Mouse (Mus musculus) neural tube, embryonic 13.5 days (tissue): ENCODE results near the gene Cmip. TPM values are rescaled to one million over a fixed set of nuclear protein-coding genes. Genes with fewer than 3 reads are reported as not detected.

Experiments used
- ATAC-seq: fragments of 200-750 bp; cut with Nextera tagmentation; 2 replicates; pipeline ENCODE4 v1.8.0; 2017; ENCODE audit warnings: low read depth, mild to moderate bottlenecking, moderate TSS enrichment, moderate library complexity
- H3K27ac ChIP-seq: fragments of 300-500 bp; sonication (generic); replicated peaks from 2 replicates; pipeline ENCODE4 v1.5.1; 2015; ENCODE audit warnings: moderate library complexity, mild to moderate bottlenecking, inconsistent platforms
- H3K27me3 ChIP-seq: fragments of 300-500 bp; sonication (generic); 2 replicates; pipeline ENCODE4 v1.6.1; 2015; ENCODE audit warnings: mild to moderate bottlenecking, inconsistent platforms
- H3K36me3 ChIP-seq: fragments of 300-500 bp; sonication (generic); 2 replicates; pipeline ENCODE4 v1.6.1; 2015; ENCODE audit warnings: mild to moderate bottlenecking, inconsistent platforms
- H3K4me1 ChIP-seq: fragments of 300-500 bp; sonication (generic); replicated peaks from 2 replicates; pipeline ENCODE4 v1.6.1; 2015; ENCODE audit warnings: inconsistent platforms
- H3K4me2 ChIP-seq: fragments of 300-500 bp; sonication (generic); 2 replicates; pipeline ENCODE4 v1.6.1; 2015; ENCODE audit warnings: inconsistent platforms, mild to moderate bottlenecking, moderate library complexity
- H3K4me3 ChIP-seq: fragments of 300-500 bp; sonication (generic); 2 replicates; pipeline ENCODE4 v1.5.1; 2015; ENCODE audit warnings: mild to moderate bottlenecking, inconsistent platforms
- H3K9ac ChIP-seq: fragments of 300-500 bp; sonication (generic); 2 replicates; pipeline ENCODE4 v1.6.1; 2015; ENCODE audit warnings: moderate library complexity, mild to moderate bottlenecking, inconsistent platforms
- H3K9me3 ChIP-seq: fragments of 300-500 bp; sonication (generic); 2 replicates; pipeline ENCODE4 v1.6.1; 2016; ENCODE audit warnings: inconsistent platforms
- WGBS: fragments of 180-500 bp; shearing (Covaris S2); methylation state at CpG from one replicate; pipeline ENCODE4 v1.1.7; 2015; 5-methylcytosine and 5-hydroxymethylcytosine counted together
- polyA plus RNA-seq: library from polyadenylated mRNA; unstranded; fragments of >200 nt; fragmentation: Nextera tagmentation; extraction: Ambion mirVana; gene quantifications from 2 replicates; pipeline ENCODE4 v1.2.1, GENCODE M21; 2015

Cmip gene
- polyA plus RNA-seq, 1 experiment from 2014 or later, result 115 TPM

DNA sequence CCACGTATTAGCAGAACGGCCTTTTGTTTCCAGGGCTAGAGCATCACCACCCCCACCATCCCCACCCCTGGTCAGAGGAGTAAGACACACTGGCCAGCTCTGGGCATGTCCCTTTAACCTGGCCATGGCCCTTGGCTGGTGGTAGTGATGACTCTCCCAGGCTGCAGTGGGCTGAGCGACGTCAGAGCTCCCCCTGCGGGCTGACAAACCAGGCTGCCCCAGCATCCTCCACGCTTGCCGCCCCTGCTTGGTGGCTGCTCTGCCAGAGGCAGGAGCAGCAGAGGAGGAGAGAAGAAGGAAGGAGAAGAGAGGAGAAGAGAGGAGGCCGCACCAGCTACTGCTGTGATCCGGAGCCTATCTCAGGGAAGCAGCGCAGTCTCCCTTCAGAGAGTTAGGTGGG lies 122.3 kb downstream of the Cmip start:
- peaks cover 5% of the 10 kb centered on the region; the same call in 1 of the 2 replicates for H3K36me3 ChIP-seq
- H3K4me3 ChIP-seq, result no peak overlapping the region
- H3K4me2 ChIP-seq, result no peak overlapping the region
- WGBS, result 64% methylated on average over 10 of the region's 10 CpGs
- no peaks in the 10 kb centered on the region for H3K27me3 ChIP-seq
- H3K9me3 ChIP-seq, result no peaks in the 10 kb centered on the region
- H3K27ac ChIP-seq, result peak overlapping the region; percentile 54
- ATAC-seq, result no peak; the same call in 1 of the 2 replicates
- H3K4me1 ChIP-seq, result peaks cover 50% of the 10 kb centered on the region
- H3K9ac ChIP-seq, result 0 out of 2 replicates have a peak overlapping the region, but pooled peaks have one; percentile 38

DNA sequence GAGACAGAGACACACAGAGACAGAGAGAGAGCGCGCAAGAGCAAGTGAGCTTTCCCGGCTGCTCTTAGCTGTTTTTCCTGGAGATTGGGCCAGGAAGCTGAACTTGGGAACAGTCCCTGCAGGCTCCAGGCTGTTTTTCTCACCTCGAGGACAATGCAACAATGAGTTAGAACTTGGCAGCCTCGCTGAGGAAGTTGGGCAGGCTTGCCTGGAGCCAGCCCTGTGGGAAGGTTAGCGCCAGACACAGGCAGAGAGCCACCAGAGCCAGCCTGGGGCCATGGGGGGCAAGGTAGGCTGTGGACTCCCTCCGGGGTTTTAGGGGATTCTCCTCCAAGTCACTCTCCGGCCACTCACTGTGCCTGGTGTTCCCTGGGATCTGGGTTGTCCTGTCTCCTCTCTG lies 123.9 kb downstream of the Cmip start:
- 0 out of 2 replicates have a peak, but pooled peaks have one; percentile 15 for ATAC-seq
- WGBS, result 75% methylated on average over 8 of the region's 8 CpGs
- H3K4me3 ChIP-seq, result no peak overlapping the region
- H3K27me3 ChIP-seq, result no peaks in the 10 kb centered on the region
- H3K9ac ChIP-seq, result no peak overlapping the region
- peaks cover 15% of the 10 kb centered on the region; the same call in 1 of the 2 replicates for H3K36me3 ChIP-seq
- H3K4me1 ChIP-seq, result peaks cover 46% of the 10 kb centered on the region
- no peaks in the 10 kb centered on the region for H3K9me3 ChIP-seq
- H3K4me2 ChIP-seq, result no peak overlapping the region
- peak overlapping the region; percentile 54; the same call in 1 of the 2 replicates for H3K27ac ChIP-seq

DNA sequence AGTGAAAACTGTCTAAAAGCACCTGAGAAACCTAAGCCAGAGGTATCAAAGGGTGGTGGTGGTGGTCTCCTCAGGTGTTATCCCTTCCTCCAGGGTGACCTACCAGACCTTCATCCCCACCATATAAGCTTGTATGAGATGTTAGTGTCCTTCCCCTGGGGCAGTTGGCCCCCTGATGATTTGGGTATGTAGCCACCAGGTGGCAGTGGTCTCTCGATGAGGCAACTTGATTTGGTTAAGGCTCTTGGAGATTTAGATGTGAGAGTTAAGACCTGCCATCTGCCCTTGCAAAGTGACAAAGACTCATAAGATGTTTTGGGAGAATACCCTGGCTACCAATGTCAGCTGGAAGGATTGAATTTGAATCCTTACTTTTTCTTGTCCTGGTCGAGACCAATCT lies 129.3 kb downstream of the Cmip start:
- Histone ChIP-seq H3K4me3 (no peak overlapping the region), H3K9ac (no peak overlapping the region), H3K27ac (no peak overlapping the region), H3K36me3 (peaks cover 10% of the 10 kb centered on the region; the same call in 1 of the 2 replicates), H3K27me3 (no peaks in the 10 kb centered on the region), H3K4me1 (peaks cover 37% of the 10 kb centered on the region), H3K9me3 (no peaks in the 10 kb centered on the region), H3K4me2 (no peak overlapping the region)
- ATAC-seq, result no peak
- WGBS, result 79% methylated on average over 2 of the region's 2 CpGs

DNA sequence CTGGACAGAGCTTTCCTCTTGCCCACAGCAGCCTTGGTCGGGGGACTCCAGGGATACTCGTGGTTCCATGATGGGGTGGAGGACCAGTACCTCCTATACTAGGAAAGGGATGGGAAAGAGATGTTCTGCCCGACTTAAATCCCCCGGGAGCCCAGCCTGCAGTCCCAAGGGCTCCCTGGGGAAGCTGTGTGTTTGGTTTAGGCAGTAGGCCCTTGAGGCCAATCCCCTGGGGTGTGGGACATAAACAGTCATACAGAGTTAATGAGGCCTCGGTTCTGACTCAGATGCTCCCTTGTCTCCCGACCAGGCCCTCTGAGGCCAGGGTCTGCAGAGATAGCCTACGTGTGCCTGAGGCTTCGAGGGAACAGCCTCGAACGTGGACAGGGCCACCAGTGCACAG lies 130.8 kb downstream of the Cmip start:
- H3K27ac ChIP-seq, result peak overlapping the region; percentile 42; the same call in 1 of the 2 replicates
- H3K9ac ChIP-seq, result no peak overlapping the region
- peaks cover 10% of the 10 kb centered on the region; the same call in 1 of the 2 replicates for H3K36me3 ChIP-seq
- no peak overlapping the region for H3K4me2 ChIP-seq
- no peak for ATAC-seq
- H3K4me1 ChIP-seq, result peaks cover 42% of the 10 kb centered on the region
- H3K9me3 ChIP-seq, result no peaks in the 10 kb centered on the region
- H3K27me3 ChIP-seq, result no peaks in the 10 kb centered on the region
- 46% methylated on average over 10 of the region's 10 CpGs for WGBS
- no peak overlapping the region for H3K4me3 ChIP-seq

DNA sequence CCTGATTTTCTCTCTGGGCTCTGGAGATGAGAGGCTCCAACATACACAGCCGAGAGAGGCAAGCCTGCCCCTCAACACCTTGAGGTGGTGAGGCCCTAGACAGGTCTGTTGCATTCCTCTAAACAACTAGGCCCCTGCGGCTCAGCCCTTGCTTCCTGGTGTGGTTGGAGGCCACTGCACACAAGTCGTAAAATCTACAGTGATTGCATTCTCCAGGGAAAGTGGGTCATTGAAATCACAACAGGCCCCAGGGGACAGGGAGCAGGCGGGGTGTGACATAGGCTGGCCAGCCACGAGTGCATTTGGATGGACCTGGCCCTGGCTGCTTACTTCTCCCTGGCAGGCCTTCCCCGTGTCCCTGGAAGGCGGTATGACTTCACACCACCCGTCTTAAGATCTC lies 131.5 kb downstream of the Cmip start:
- Histone ChIP-seq H3K36me3 (peaks cover 10% of the 10 kb centered on the region; the same call in 1 of the 2 replicates), H3K27ac (0 out of 2 replicates have a peak overlapping the region, but pooled peaks have one; percentile 42), H3K9ac (no peak overlapping the region), H3K27me3 (no peaks in the 10 kb centered on the region), H3K4me1 (peaks cover 42% of the 10 kb centered on the region), H3K9me3 (no peaks in the 10 kb centered on the region), H3K4me2 (no peak overlapping the region), H3K4me3 (no peak overlapping the region)
- WGBS, result 35% methylated on average over 8 of the region's 8 CpGs
- ATAC-seq, result no peak

DNA sequence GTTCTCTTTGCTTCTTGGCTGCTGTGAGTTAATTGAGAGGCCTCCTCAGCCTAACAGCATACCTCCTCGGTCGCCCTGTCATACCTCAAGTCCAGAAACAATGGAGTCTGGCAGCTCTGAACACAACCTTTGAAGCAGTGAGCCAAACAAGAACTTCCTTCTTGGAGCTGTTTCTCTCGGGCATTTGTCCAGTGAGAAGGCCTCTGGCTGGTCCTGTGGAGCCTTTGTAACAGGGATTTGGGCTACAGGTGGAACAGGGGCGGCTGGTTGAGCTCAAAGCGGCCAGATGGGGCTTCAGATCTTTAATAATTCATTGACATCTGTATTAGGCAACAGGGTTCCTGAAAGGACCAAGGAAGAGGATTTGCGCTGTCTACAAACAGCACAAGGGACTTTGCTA lies 137.0 kb downstream of the Cmip start:
- peaks cover 12% of the 10 kb centered on the region; the same call in 1 of the 2 replicates for H3K36me3 ChIP-seq
- peaks cover 51% of the 10 kb centered on the region for H3K4me1 ChIP-seq
- ATAC-seq, result no peak
- H3K4me2 ChIP-seq, result no peak overlapping the region
- no peak overlapping the region for H3K4me3 ChIP-seq
- no peaks in the 10 kb centered on the region for H3K9me3 ChIP-seq
- no peaks in the 10 kb centered on the region for H3K27me3 ChIP-seq
- H3K9ac ChIP-seq, result no peak overlapping the region
- H3K27ac ChIP-seq, result no peak overlapping the region
- 49% methylated on average over 6 of the region's 6 CpGs for WGBS

DNA sequence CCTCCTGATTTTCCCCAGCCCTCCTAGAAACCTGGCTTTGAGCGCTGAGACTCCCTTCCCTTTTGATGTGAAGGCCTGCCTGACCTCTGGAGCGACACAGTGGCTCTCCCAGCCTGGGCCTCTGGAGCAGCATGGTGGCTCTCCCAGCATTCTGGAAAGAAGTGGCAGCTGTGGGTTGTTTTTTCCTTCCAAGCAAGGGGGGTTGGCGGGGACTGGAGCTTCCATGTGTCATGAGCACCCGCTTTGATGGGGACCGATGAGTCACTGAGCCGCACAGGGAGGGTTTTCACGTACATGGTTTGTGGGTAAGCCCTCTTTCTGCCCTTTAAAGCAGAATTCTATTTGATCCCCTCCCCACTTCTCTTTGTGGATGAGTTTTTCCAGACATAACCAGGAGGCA lies 138.2 kb downstream of the Cmip start:
- H3K36me3 ChIP-seq, result peaks cover 12% of the 10 kb centered on the region; the same call in 1 of the 2 replicates
- no peak for ATAC-seq
- no peak overlapping the region for H3K9ac ChIP-seq
- peaks cover 60% of the 10 kb centered on the region for H3K4me1 ChIP-seq
- 72% methylated on average over 7 of the region's 7 CpGs for WGBS
- H3K27me3 ChIP-seq, result no peaks in the 10 kb centered on the region
- H3K27ac ChIP-seq, result 0 out of 2 replicates have a peak overlapping the region, but pooled peaks have one; percentile 9
- H3K9me3 ChIP-seq, result no peaks in the 10 kb centered on the region
- no peak overlapping the region for H3K4me3 ChIP-seq
- no peak overlapping the region for H3K4me2 ChIP-seq

DNA sequence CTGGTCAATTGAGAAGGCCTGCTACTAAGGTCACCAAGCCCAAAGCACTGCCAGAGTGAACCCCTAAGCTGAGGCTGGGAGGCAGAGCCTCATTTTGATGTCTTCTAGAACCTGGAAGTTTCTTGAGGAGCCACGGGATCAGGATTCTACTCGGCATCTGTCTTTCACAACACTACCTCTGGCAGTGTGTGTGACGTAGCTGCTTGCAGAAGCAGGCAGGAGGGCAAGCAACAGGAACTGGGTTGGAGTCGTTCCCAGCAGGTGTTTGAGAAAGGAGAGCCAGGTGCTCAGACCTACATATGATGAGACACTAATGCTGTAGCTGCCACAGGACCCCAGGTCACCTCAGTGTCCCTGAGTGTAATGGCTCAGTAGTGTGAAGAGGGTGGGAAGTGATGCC lies 140.0 kb downstream of the Cmip start:
- H3K27me3 ChIP-seq, result no peaks in the 10 kb centered on the region
- H3K36me3 ChIP-seq, result peaks cover 12% of the 10 kb centered on the region; the same call in 1 of the 2 replicates
- H3K4me1 ChIP-seq, result peaks cover 61% of the 10 kb centered on the region
- H3K27ac ChIP-seq, result no peak overlapping the region
- no peak overlapping the region for H3K4me2 ChIP-seq
- H3K4me3 ChIP-seq, result no peak overlapping the region
- H3K9ac ChIP-seq, result no peak overlapping the region
- WGBS, result 95% methylated on average over 4 of the region's 4 CpGs
- no peaks in the 10 kb centered on the region for H3K9me3 ChIP-seq
- ATAC-seq, result no peak

DNA sequence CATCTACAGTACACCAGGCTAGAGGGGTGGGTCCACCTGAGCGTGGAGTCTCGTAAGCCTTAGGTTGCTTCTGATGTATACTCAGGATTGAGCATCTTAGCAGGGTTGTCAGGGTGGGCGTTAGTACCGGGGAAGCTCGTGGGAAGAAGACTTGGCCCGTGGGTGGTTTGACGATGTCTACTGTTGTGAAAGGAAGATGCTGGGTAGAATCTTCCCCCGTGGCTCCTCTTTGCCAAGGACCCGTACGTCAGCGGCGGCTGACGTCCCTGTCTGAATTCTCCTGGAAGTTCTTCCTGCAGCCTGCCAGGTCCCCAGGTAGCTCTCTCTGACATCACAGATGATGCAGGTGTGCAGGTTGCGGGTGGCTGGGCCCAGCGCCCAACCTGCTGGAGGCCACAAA lies 140.9 kb downstream of the Cmip start:
- Histone ChIP-seq H3K4me2 (no peak overlapping the region), H3K9ac (no peak overlapping the region), H3K36me3 (peaks cover 12% of the 10 kb centered on the region; the same call in 1 of the 2 replicates), H3K27ac (no peak overlapping the region), H3K4me1 (peaks cover 69% of the 10 kb centered on the region), H3K4me3 (no peak overlapping the region), H3K9me3 (no peaks in the 10 kb centered on the region), H3K27me3 (no peaks in the 10 kb centered on the region)
- WGBS, result 97% methylated on average over 15 of the region's 15 CpGs
- no peak for ATAC-seq

DNA sequence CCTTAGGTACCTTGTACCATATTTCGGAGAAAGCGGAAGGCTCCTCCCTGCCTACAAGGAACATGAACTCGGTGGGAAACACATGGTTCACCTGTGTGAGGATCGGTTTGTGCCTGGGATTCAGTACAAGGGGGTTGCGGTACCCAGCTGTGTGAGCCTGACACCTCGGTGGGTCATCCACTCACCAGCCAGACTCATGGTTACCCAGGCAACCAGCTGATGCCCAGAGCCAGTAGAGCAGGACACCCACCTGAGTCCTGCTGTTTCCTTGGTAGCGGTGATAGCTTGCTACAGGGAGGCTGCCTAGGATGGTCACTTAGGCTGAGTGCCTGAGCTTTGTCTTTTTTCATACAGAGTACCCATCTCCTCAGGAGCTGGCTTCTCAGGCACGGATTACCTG lies 142.4 kb downstream of the Cmip start:
- Histone ChIP-seq H3K9ac (no peak overlapping the region), H3K4me2 (no peak overlapping the region), H3K4me3 (no peak overlapping the region), H3K27me3 (no peaks in the 10 kb centered on the region), H3K9me3 (no peaks in the 10 kb centered on the region), H3K4me1 (peaks cover 75% of the 10 kb centered on the region), H3K36me3 (peaks cover 12% of the 10 kb centered on the region; the same call in 1 of the 2 replicates), H3K27ac (peak overlapping the region; percentile 20; the same call in 1 of the 2 replicates)
- 67% methylated on average over 8 of the region's 8 CpGs for WGBS
- ATAC-seq, result peak; percentile 30; the same call in 1 of the 2 replicates

DNA sequence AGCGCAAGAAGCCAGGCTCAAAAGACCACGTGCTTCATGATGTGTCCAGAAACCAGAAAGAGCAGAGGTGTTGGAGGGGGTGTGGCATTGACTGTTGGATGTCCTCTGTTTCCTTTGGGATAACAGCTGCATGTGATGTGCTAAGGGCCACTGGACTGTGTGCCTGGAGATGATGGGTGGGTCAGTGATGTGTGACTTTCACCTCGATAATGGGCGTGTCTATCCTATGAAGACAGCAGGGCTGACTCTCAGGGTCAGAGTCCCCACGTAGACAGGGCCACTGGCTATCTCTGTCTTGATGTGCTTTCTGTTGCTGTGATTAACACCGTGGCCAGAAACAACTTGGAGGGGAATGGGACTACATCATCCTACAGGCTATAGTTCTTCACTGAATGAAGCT lies 144.0 kb downstream of the Cmip start:
- Histone ChIP-seq H3K9ac (no peak overlapping the region), H3K9me3 (no peaks in the 10 kb centered on the region), H3K4me1 (peaks cover 66% of the 10 kb centered on the region), H3K4me3 (no peak overlapping the region), H3K27ac (no peak overlapping the region), H3K4me2 (no peak overlapping the region), H3K27me3 (no peaks in the 10 kb centered on the region), H3K36me3 (peaks cover 12% of the 10 kb centered on the region; the same call in 1 of the 2 replicates)
- 81% methylated on average over 6 of the region's 6 CpGs for WGBS
- ATAC-seq, result no peak

DNA sequence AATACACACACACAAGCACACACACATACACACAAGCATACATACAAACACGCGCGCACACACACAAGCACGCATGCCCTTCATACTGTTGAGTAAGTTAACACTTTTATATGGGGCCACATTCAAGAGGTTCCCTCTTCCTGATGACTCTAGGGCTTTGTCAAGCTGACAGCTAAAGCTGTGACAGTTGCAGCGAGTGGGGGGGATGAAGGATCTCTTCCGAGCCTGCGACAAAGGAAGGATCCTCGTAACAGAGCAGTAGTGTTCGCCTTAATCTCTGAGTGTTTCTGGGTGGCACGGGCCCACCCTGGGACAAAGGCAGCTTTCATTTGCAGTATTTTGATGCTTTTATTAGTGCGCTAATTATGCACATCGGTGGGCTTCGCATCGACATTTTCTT lies 145.0 kb downstream of the Cmip start:
- Histone ChIP-seq H3K9ac (0 out of 2 replicates have a peak overlapping the region, but pooled peaks have one; percentile 34), H3K4me1 (peaks cover 67% of the 10 kb centered on the region), H3K27ac (0 out of 2 replicates have a peak overlapping the region, but pooled peaks have one; percentile 28), H3K9me3 (no peaks in the 10 kb centered on the region), H3K27me3 (no peaks in the 10 kb centered on the region), H3K4me3 (no peak overlapping the region), H3K4me2 (no peak overlapping the region), H3K36me3 (peaks cover 4% of the 10 kb centered on the region; the same call in 1 of the 2 replicates)
- no peak for ATAC-seq
- 55% methylated on average over 14 of the region's 14 CpGs for WGBS
